Mouse (Mus musculus): Measurements from ENCODE around the gene Zfp683.

- TF ChIP-seq POLR2A (IDR thresholded peaks at IDR 0.05; ENCODE audit: borderline replicate concordance, extremely low read depth, insufficient read depth, insufficient read length, poor library complexity, severe bottlenecking) (no peak), CTCF (IDR thresholded peaks at IDR 0.05; ENCODE audit: borderline replicate concordance, extremely low read depth, insufficient read depth, insufficient read length) (no peak)
Measured at GRCm38 (mm10) chr4:134106105-134106504, 52.5 kb downstream of the Zfp683 start.
